Mouse (Mus musculus) bone marrow macrophage, adult 2 months (primary cell): ENCODE measurements around the gene Odf3l1. TPM values are rescaled to one million over a fixed set of nuclear protein-coding genes. Genes with fewer than 3 reads are reported as not detected.

Source experiments
- H3K27ac ChIP-seq: 2 replicates; pipeline ENCODE4 v1.5.1; 2012; ENCODE audit warnings: low read depth, low read length; ENCODE audit not compliant: insufficient read depth
- H3K4me1 ChIP-seq: 2 replicates; pipeline ENCODE4 v1.6.1; 2012; ENCODE audit warnings: low read length; ENCODE audit not compliant: control insufficient read depth, insufficient read depth
- H3K4me3 ChIP-seq: 2 replicates; pipeline ENCODE4 v1.5.1; 2012; ENCODE audit warnings: mild to moderate bottlenecking, low read length, moderate library complexity; ENCODE audit not compliant: insufficient read depth
- CTCF ChIP-seq: IDR thresholded peaks from 2 replicates; pipeline ENCODE4 v1.5.1; 2012; ENCODE audit warnings: low read depth, mild to moderate bottlenecking, low read length, moderate library complexity
- POLR2A ChIP-seq: IDR thresholded peaks from 2 replicates; pipeline ENCODE4 v1.6.1; 2012; ENCODE audit warnings: mild to moderate bottlenecking, low read depth, low read length, borderline replicate concordance
- polyA plus RNA-seq: library from polyadenylated mRNA; stranded (reverse); fragments of >200 nt; gene quantifications from 2 replicates; pipeline ENCODE4 v1.2.4, GENCODE M21; 2012; ENCODE audit not compliant: missing spikeins, insufficient read depth, insufficient read length

Gene Odf3l1
- polyA plus RNA-seq, 1 experiment, result not detected

- H3K4me1 ChIP-seq, result no peaks in the 10 kb centered on the region
- H3K27ac ChIP-seq, result no peak overlapping the region
- TF ChIP-seq POLR2A, result no peak
- no peak for TF ChIP-seq CTCF
Measured at GRCm38 (mm10) chr9:56882818-56883217, 18.3 kb upstream of the Odf3l1 start.

DNA sequence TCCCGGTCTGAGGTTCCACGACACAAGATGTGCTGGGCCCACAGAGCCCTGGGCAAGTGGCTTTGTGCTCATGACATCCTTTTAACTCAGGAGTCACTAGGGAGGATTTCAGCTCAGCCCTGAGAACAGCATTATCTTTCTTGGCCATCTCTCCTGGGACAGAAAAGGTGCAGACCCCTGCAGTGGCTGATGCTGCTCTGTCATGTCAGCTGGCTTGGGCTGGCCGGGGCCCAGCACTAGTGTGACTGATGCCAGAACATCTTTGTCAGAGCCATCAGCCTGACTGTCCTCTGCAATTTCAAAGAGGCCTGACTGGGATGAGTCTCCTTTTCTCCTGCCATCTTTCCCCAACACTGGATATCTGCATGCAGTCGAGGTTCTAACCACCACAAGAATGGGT lies 17.8 kb upstream of the Odf3l1 start:
- no peak for TF ChIP-seq CTCF
- TF ChIP-seq POLR2A, result no peak
- H3K27ac ChIP-seq, result no peak overlapping the region
- peaks cover under 1% of the 10 kb centered on the region; the same call in 1 of the 2 replicates for H3K4me1 ChIP-seq
- H3K4me3 ChIP-seq, result no peak overlapping the region

More at GRCm38 (mm10) chr9:56882818-56883217, 18.3 kb upstream of the Odf3l1 start:
- no peak overlapping the region for H3K4me3 ChIP-seq

GRCm38 (mm10) chr9:56881539-56882082 lies 17.1 kb upstream of the Odf3l1 start:
- Histone ChIP-seq H3K4me1 (peaks cover 6% of the 10 kb centered on the region), H3K27ac (no peak overlapping the region)
- TF ChIP-seq POLR2A, result no peak

GRCm38 (mm10) chr9:56880790-56881189 lies 16.3 kb upstream of the Odf3l1 start:
- TF ChIP-seq POLR2A (no peak), CTCF (no peak)
- Histone ChIP-seq H3K4me1 (peaks cover 11% of the 10 kb centered on the region), H3K27ac (no peak overlapping the region), H3K4me3 (no peak overlapping the region)

More at GRCm38 (mm10) chr9:56881539-56882082, 17.1 kb upstream of the Odf3l1 start:
- H3K4me3 ChIP-seq, result no peak overlapping the region

GRCm38 (mm10) chr9:56877284-56877683 lies 12.8 kb upstream of the Odf3l1 start:
- no peak overlapping the region for H3K27ac ChIP-seq
- no peak overlapping the region for H3K4me3 ChIP-seq
- TF ChIP-seq POLR2A, result no peak
- no peak for TF ChIP-seq CTCF
- peaks cover 33% of the 10 kb centered on the region for H3K4me1 ChIP-seq

- no peak overlapping the region for H3K27ac ChIP-seq
- H3K4me3 ChIP-seq, result no peak overlapping the region
- H3K4me1 ChIP-seq, result peaks cover 38% of the 10 kb centered on the region
- TF ChIP-seq CTCF, result no peak
Measured at GRCm38 (mm10) chr9:56876784-56877183, 12.3 kb upstream of the Odf3l1 start.

GRCm38 (mm10) chr9:56873097-56873496 lies 8.6 kb upstream of the Odf3l1 start:
- H3K4me1 ChIP-seq, result peaks cover 65% of the 10 kb centered on the region
- no peak overlapping the region for H3K4me3 ChIP-seq
- TF ChIP-seq CTCF (no peak), POLR2A (no peak)
- H3K27ac ChIP-seq, result peak overlapping the region; percentile 17; the same call in 1 of the 2 replicates

DNA sequence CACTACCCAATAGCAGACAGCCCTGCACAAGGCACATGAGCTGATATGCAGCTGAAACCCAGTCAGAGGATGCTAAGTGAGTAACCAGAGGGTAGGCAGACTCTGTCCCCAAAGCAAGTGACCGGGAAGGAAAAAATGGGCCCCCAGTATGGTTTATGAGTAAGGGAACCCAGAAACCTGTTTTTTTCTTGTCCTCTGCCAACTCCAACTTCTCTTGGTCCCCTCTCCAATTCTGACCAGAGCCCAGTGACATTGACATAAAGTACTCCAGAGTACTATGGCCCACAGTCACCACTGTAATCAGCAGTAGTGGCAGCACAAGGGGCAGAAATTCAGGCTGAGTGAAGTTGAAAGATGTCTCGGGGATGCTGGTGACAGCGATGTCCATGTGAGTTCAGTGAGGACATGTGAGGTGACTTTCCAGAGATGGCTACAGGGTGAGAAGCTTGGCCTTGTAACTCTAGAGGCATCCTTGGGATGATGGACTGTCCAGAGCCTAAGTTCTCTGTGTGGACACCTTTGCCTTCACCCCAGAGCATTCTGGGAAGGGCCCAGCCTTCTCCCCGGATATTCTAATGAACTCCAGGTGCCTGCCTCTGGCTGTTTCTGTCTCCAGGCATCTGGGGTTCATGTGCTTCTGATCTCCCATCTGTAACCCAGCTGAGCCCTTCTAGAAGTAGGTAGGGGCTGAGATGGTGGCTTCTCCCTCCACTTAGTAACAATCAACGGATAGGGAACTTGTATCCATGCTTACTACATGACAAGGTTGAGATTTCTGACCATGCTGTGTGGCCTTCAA lies 7.8 kb upstream of the Odf3l1 start:
- H3K4me3 ChIP-seq, result no peak overlapping the region
- peaks cover 65% of the 10 kb centered on the region for H3K4me1 ChIP-seq
- TF ChIP-seq CTCF (no peak), POLR2A (no peak)
- no peak overlapping the region for H3K27ac ChIP-seq

DNA sequence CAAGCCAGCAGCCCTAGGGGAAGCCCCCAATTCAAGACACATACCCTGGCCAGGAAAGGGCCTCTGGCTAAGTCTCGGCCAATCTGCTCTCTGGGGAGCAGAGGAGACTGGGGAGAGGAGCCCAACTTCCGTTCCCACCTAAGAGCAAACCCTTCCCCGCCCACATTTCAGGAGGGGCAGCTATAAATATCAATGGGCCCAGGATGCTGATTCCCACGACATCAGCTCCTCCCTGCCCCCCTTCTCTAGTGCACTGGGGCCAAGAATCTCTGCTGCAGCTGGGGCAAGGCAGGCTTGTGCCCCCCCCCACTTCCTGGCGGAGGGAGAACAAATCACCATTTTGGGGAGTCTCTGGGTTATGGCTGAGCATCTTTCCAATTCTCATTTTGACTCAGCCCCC lies 6.7 kb upstream of the Odf3l1 start:
- H3K4me3 ChIP-seq, result no peak overlapping the region
- H3K4me1 ChIP-seq, result peaks cover 58% of the 10 kb centered on the region
- H3K27ac ChIP-seq, result no peak overlapping the region
- TF ChIP-seq POLR2A (no peak), CTCF (no peak)

GRCm38 (mm10) chr9:56870778-56871177 lies 6.3 kb upstream of the Odf3l1 start:
- no peak overlapping the region for H3K27ac ChIP-seq
- peaks cover 61% of the 10 kb centered on the region for H3K4me1 ChIP-seq
- no peak overlapping the region for H3K4me3 ChIP-seq
- TF ChIP-seq POLR2A (no peak), CTCF (no peak)

- Histone ChIP-seq H3K27ac (no peak overlapping the region), H3K4me3 (no peak overlapping the region)
Measured at GRCm38 (mm10) chr9:56869552-56869951, 5.1 kb upstream of the Odf3l1 start.

More at GRCm38 (mm10) chr9:56869552-56869951, 5.1 kb upstream of the Odf3l1 start:
- TF ChIP-seq POLR2A (no peak), CTCF (no peak)
- peaks cover 61% of the 10 kb centered on the region for H3K4me1 ChIP-seq
